Mouse (Mus musculus): ENCODE data around the gene Phlpp1. TPM values are rescaled to one million over a fixed set of nuclear protein-coding genes. Genes with fewer than 3 reads are reported as not detected.
A peak's percentile ranks its signal among the peaks of the same experiment; 100 is the strongest.

Gene Phlpp1
- polyA plus RNA-seq, 1 experiment from 2014 or later, result 0.73 TPM

GRCm38 (mm10) chr1:106393072-106393471 is 221.5 kb downstream of the Phlpp1 start:
- H3K4me1 ChIP-seq (ENCODE audit: insufficient read depth), result no peaks in the 10 kb centered on the region
- H3K4me3 ChIP-seq (ENCODE audit: low read depth, low read length), result no peak overlapping the region
- DNase-seq, result no peak
- no peak for TF ChIP-seq EP300 (IDR thresholded peaks at IDR 0.05; ENCODE audit: low read depth)
- no peak for TF ChIP-seq CTCF (IDR thresholded peaks at IDR 0.05; ENCODE audit: low read depth)
- H3K9me3 ChIP-seq (ENCODE audit: low read length), result no peaks in the 10 kb centered on the region
- 83% methylated on average over 6 of the region's 6 CpGs for WGBS (ENCODE audit: insufficient replicate concordance)
- no peak overlapping the region for H3K4me2 ChIP-seq (ENCODE audit: low read depth, low read length)
- H3K36me3 ChIP-seq (replicated peaks; ENCODE audit: insufficient read depth, low read length), result peaks cover 6% of the 10 kb centered on the region
- H3K27ac ChIP-seq (ENCODE audit: low read depth), result no peak overlapping the region
- no peaks in the 10 kb centered on the region for H3K27me3 ChIP-seq (ENCODE audit: insufficient read depth, low read length)
- ATAC-seq, result no peak
- no peak overlapping the region for H3K9ac ChIP-seq (replicated peaks)

DNA sequence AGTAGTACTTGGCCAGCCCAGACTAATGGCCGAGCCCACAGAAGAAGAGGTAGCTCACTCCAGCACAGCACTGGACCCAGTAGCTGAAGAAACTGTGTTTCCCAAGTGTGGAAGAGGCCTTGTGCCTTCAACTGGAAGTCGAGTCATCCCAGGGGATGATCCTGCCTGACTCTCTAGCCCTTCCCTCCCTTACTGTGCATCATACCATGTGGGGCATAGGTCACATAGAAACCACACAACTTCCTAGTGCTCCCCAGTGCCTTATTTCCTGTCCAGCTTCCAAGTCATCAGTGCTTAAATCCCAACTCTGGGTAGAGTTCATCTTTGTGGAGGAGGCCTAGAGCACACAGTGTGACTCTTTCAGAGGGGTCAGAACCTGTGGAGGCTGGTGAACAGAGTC is 223.1 kb downstream of the Phlpp1 start:
- ATAC-seq, result no peak
- WGBS (ENCODE audit: insufficient replicate concordance), result 72% methylated on average over 2 of the region's 2 CpGs
- no peak overlapping the region for H3K9ac ChIP-seq (replicated peaks)
- H3K27me3 ChIP-seq (ENCODE audit: insufficient read depth, low read length), result no peaks in the 10 kb centered on the region
- TF ChIP-seq CTCF (IDR thresholded peaks at IDR 0.05; ENCODE audit: low read depth) (no peak), EP300 (IDR thresholded peaks at IDR 0.05; ENCODE audit: low read depth) (no peak)
- H3K4me3 ChIP-seq (ENCODE audit: low read depth, low read length), result no peak overlapping the region
- H3K4me1 ChIP-seq (ENCODE audit: insufficient read depth), result no peaks in the 10 kb centered on the region
- H3K9me3 ChIP-seq (ENCODE audit: low read length), result no peaks in the 10 kb centered on the region
- peaks cover 6% of the 10 kb centered on the region for H3K36me3 ChIP-seq (replicated peaks; ENCODE audit: insufficient read depth, low read length)
- H3K27ac ChIP-seq (ENCODE audit: low read depth), result no peak overlapping the region
- no peak overlapping the region for H3K4me2 ChIP-seq (ENCODE audit: low read depth, low read length)
- DNase-seq, result no peak

- ATAC-seq, result peak; percentile 59
- peak; percentile 80 for TF ChIP-seq CTCF (IDR thresholded peaks at IDR 0.05; ENCODE audit: low read depth)
- TF ChIP-seq EP300 (IDR thresholded peaks at IDR 0.05; ENCODE audit: low read depth), result no peak
- Histone ChIP-seq H3K36me3 (replicated peaks; ENCODE audit: insufficient read depth, low read length) (peaks cover 6% of the 10 kb centered on the region), H3K4me1 (ENCODE audit: insufficient read depth) (no peaks in the 10 kb centered on the region), H3K27ac (ENCODE audit: low read depth) (no peak overlapping the region), H3K4me3 (ENCODE audit: low read depth, low read length) (no peak overlapping the region), H3K27me3 (ENCODE audit: insufficient read depth, low read length) (no peaks in the 10 kb centered on the region), H3K9ac (replicated peaks) (no peak overlapping the region), H3K4me2 (ENCODE audit: low read depth, low read length) (no peak overlapping the region), H3K9me3 (ENCODE audit: low read length) (no peaks in the 10 kb centered on the region)
- DNase-seq, result peak; percentile 58
- WGBS (ENCODE audit: insufficient replicate concordance), result 9% methylated on average over 2 of the region's 2 CpGs
Observed at GRCm38 (mm10) chr1:106395476-106395875, 223.9 kb downstream of the Phlpp1 start.

- H3K27ac ChIP-seq (ENCODE audit: low read depth), result no peak overlapping the region
- H3K4me2 ChIP-seq (ENCODE audit: low read depth, low read length), result no peak overlapping the region
- H3K9ac ChIP-seq (replicated peaks), result no peak overlapping the region
- ATAC-seq (no peak), DNase-seq (no peak)
- H3K4me3 ChIP-seq (ENCODE audit: low read depth, low read length), result no peak overlapping the region
- 71% methylated on average over 11 of the region's 11 CpGs for WGBS (ENCODE audit: insufficient replicate concordance)
- H3K36me3 ChIP-seq (replicated peaks; ENCODE audit: insufficient read depth, low read length), result no peaks in the 10 kb centered on the region
- no peaks in the 10 kb centered on the region for H3K4me1 ChIP-seq (ENCODE audit: insufficient read depth)
- no peak for TF ChIP-seq EP300 (IDR thresholded peaks at IDR 0.05; ENCODE audit: low read depth)
- TF ChIP-seq CTCF (IDR thresholded peaks at IDR 0.05; ENCODE audit: low read depth), result no peak
- no peaks in the 10 kb centered on the region for H3K9me3 ChIP-seq (ENCODE audit: low read length)
- no peaks in the 10 kb centered on the region for H3K27me3 ChIP-seq (ENCODE audit: insufficient read depth, low read length)
Observed at GRCm38 (mm10) chr1:106400900-106401634, 229.5 kb downstream of the Phlpp1 start.

DNA sequence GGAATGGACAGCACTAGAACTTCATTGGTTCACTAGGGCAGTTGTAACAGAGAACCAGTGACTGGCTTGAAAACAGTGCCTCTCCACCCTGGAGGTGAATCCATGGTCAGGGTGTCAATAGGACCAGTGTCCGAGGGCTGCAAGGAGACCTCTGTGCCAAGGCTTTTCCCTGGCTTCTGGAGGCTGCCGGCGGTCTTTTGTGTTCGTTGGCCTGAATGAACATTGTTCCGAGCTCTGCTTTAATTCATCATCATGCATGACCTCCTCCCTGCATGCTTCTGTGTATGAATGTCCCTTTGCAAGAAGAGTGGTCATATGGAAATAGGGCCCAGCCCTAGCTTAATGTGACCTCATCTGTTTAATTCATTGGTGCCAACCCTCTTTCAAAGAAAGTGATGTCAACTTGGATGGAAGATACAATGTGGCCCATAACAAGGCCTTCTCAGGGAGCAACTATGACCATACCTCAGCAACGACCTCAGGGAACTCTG is 231.5 kb downstream of the Phlpp1 start:
- 82% methylated on average over 6 of the region's 6 CpGs for WGBS (ENCODE audit: insufficient replicate concordance)
- no peaks in the 10 kb centered on the region for H3K9me3 ChIP-seq (ENCODE audit: low read length)
- H3K36me3 ChIP-seq (replicated peaks; ENCODE audit: insufficient read depth, low read length), result no peaks in the 10 kb centered on the region
- DNase-seq (no peak), ATAC-seq (no peak)
- H3K9ac ChIP-seq (replicated peaks), result no peak overlapping the region
- no peak for TF ChIP-seq CTCF (IDR thresholded peaks at IDR 0.05; ENCODE audit: low read depth)
- no peak for TF ChIP-seq EP300 (IDR thresholded peaks at IDR 0.05; ENCODE audit: low read depth)
- H3K4me2 ChIP-seq (ENCODE audit: low read depth, low read length), result no peak overlapping the region
- no peaks in the 10 kb centered on the region for H3K27me3 ChIP-seq (ENCODE audit: insufficient read depth, low read length)
- H3K4me1 ChIP-seq (ENCODE audit: insufficient read depth), result no peaks in the 10 kb centered on the region
- H3K27ac ChIP-seq (ENCODE audit: low read depth), result no peak overlapping the region
- H3K4me3 ChIP-seq (ENCODE audit: low read depth, low read length), result no peak overlapping the region

DNA sequence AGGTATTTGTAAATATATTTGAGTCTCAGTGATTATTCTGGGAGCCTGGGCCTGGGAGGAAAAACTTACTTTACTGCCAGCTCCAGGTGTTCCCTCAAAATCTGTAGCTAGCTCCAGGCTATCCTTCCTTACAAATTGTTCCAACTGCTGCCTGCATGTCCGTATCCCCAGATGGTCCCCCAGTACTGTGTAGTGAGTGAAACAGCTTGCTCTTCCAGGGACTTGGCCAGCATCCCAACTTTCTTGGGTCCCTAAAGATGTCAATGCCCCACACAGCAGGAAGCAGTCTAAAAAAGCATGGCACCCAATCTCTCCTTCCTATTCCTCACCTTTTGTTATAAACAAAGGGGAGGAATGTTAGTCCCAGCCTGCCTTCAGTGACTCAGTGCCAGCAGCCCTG is 235.3 kb downstream of the Phlpp1 start:
- no peak overlapping the region for H3K4me2 ChIP-seq (ENCODE audit: low read depth, low read length)
- ATAC-seq (no peak), DNase-seq (no peak)
- H3K27ac ChIP-seq (ENCODE audit: low read depth), result no peak overlapping the region
- H3K4me1 ChIP-seq (ENCODE audit: insufficient read depth), result no peaks in the 10 kb centered on the region
- WGBS (ENCODE audit: insufficient replicate concordance), result 59% methylated on average over 1 of the region's 1 CpGs
- H3K27me3 ChIP-seq (ENCODE audit: insufficient read depth, low read length), result no peaks in the 10 kb centered on the region
- H3K4me3 ChIP-seq (ENCODE audit: low read depth, low read length), result no peak overlapping the region
- TF ChIP-seq EP300 (IDR thresholded peaks at IDR 0.05; ENCODE audit: low read depth) (no peak), CTCF (IDR thresholded peaks at IDR 0.05; ENCODE audit: low read depth) (no peak)
- no peaks in the 10 kb centered on the region for H3K36me3 ChIP-seq (replicated peaks; ENCODE audit: insufficient read depth, low read length)
- no peak overlapping the region for H3K9ac ChIP-seq (replicated peaks)
- no peaks in the 10 kb centered on the region for H3K9me3 ChIP-seq (ENCODE audit: low read length)
